Mouse (Mus musculus) olfactory bulb, adult 2 months (tissue): ENCODE results near the gene Ccr10. TPM values are rescaled to one million over a fixed set of nuclear protein-coding genes. Genes with fewer than 3 reads are reported as not detected.

ENCODE experiments used
- H3K27ac ChIP-seq: fragments of 200-500 bp; 2 replicates; pipeline ENCODE4 v1.5.1; 2012; ENCODE audit warnings: low read depth, low read length; ENCODE audit not compliant: insufficient read depth
- H3K4me1 ChIP-seq: fragments of 200-500 bp; 2 replicates; pipeline ENCODE4 v1.6.1; 2012; ENCODE audit warnings: low read length; ENCODE audit not compliant: control insufficient read depth, insufficient read depth
- H3K4me3 ChIP-seq: fragments of 200-500 bp; 2 replicates; pipeline ENCODE4 v1.5.1; 2012; ENCODE audit warnings: mild to moderate bottlenecking, low read depth, low read length, moderate library complexity; ENCODE audit not compliant: insufficient read depth
- CTCF ChIP-seq: fragments of 200-500 bp; IDR thresholded peaks from 2 replicates; pipeline ENCODE4 v1.5.1; 2012; ENCODE audit warnings: low read depth, mild to moderate bottlenecking, low read length, moderate library complexity; ENCODE audit not compliant: insufficient read depth
- POLR2A ChIP-seq: fragments of 200-500 bp; IDR thresholded peaks from 2 replicates; pipeline ENCODE4 v1.6.1; 2012; ENCODE audit warnings: mild to moderate bottlenecking, low read depth, low read length, moderate library complexity; ENCODE audit not compliant: insufficient read depth
- WGBS: fragments of 180-500 bp; shearing (Covaris S2); methylation state at CpG from one replicate; pipeline ENCODE4 v1.1.7; 2018; 5-methylcytosine and 5-hydroxymethylcytosine counted together
- polyA plus RNA-seq: library from polyadenylated mRNA; stranded (reverse); fragments of >200 nt; gene quantifications from 2 replicates; pipeline ENCODE4 v1.2.4, GENCODE M21; 2012; ENCODE audit warnings: low replicate concordance; ENCODE audit not compliant: missing spikeins, insufficient read depth, insufficient read length

Ccr10 gene
- polyA plus RNA-seq, 1 experiment: not detected

- TF ChIP-seq CTCF: peak; percentile 94
- peak; percentile 30; the same call in 1 of the 2 replicates for TF ChIP-seq POLR2A
- Histone ChIP-seq H3K4me3 (peak overlapping the region; percentile 28), H3K4me1 (peaks cover 55% of the 10 kb centered on the region), H3K27ac (no peak overlapping the region)
- 7% methylated on average over 61 of the region's 61 CpGs for WGBS
These were observed 1.4 kb downstream of the Ccr10 start for GRCm38 (mm10) chr11:101173631-101174388.

- Histone ChIP-seq H3K27ac (no peak overlapping the region), H3K4me3 (no peak overlapping the region), H3K4me1 (peaks cover 57% of the 10 kb centered on the region)
- TF ChIP-seq POLR2A (no peak), CTCF (no peak)
- WGBS: 13% methylated on average over 11 of the region's 11 CpGs
These were observed 2.1 kb downstream of the Ccr10 start for GRCm38 (mm10) chr11:101173112-101173511.

GRCm38 (mm10) chr11:101172434-101172815 is 2.8 kb downstream of the Ccr10 start:
- H3K27ac ChIP-seq: peak overlapping the region; percentile 40

GRCm38 (mm10) chr11:101171721-101172433 is 3.4 kb downstream of the Ccr10 start:
- under 1% methylated on average over 31 of the region's 31 CpGs for WGBS
- Histone ChIP-seq H3K4me3 (peak overlapping the region; percentile 46), H3K4me1 (peaks cover 47% of the 10 kb centered on the region), H3K27ac (peak overlapping the region; percentile 82)
- TF ChIP-seq POLR2A (no peak), CTCF (no peak)

More at GRCm38 (mm10) chr11:101172434-101172815, 2.8 kb downstream of the Ccr10 start:
- WGBS: 14% methylated on average over 5 of the region's 5 CpGs
- H3K4me1 ChIP-seq: peaks cover 53% of the 10 kb centered on the region
- H3K4me3 ChIP-seq: peak overlapping the region; percentile 46
- TF ChIP-seq POLR2A (no peak), CTCF (no peak)

- peak; percentile 59 for TF ChIP-seq POLR2A
- TF ChIP-seq CTCF: no peak
- peak within 1 kb of the TSS; percentile 68 for H3K4me3 ChIP-seq
- WGBS: under 1% methylated on average over 48 of the region's 50 CpGs
- H3K4me1 ChIP-seq: peaks cover 43% of the 10 kb centered on the region
- peak within 1 kb of the TSS; percentile 82 for H3K27ac ChIP-seq
These were observed 4.2 kb downstream of the Ccr10 start, which contains the start of gene Plekhh3 for GRCm38 (mm10) chr11:101170811-101171610. Gene Plekhh3, minus strand, starts transcription at chr11:101171351.

- 2% methylated on average over 35 of the region's 35 CpGs for WGBS
- TF ChIP-seq POLR2A: no peak
- TF ChIP-seq CTCF: no peak
- H3K4me3 ChIP-seq: peak within 1 kb of the TSS; percentile 68
- peaks cover 39% of the 10 kb centered on the region for H3K4me1 ChIP-seq
- peak within 1 kb of the TSS; percentile 49 for H3K27ac ChIP-seq
These were observed 4.9 kb downstream of the Ccr10 start, which contains the start of gene Cntnap1 for GRCm38 (mm10) chr11:101170354-101170810. Gene Cntnap1, plus strand, starts transcription at chr11:101170523.

GRCm38 (mm10) chr11:101169301-101170107 is 5.7 kb downstream of the Ccr10 start:
- 47% methylated on average over 17 of the region's 17 CpGs for WGBS

More at GRCm38 (mm10) chr11:101169301-101170107, 5.7 kb downstream of the Ccr10 start:
- no peak for TF ChIP-seq POLR2A
- TF ChIP-seq CTCF: no peak
- Histone ChIP-seq H3K4me1 (peaks cover 36% of the 10 kb centered on the region), H3K4me3 (peak overlapping the region; percentile 68), H3K27ac (no peak overlapping the region)
